Mouse (Mus musculus): ENCODE measurements around the gene Cog2. TPM values are rescaled to one million over a fixed set of nuclear protein-coding genes. Genes with fewer than 3 reads are reported as not detected.

The Cog2 gene
- polyA plus RNA-seq, 1 experiment from 2014 or later: 22.6 TPM

DNA sequence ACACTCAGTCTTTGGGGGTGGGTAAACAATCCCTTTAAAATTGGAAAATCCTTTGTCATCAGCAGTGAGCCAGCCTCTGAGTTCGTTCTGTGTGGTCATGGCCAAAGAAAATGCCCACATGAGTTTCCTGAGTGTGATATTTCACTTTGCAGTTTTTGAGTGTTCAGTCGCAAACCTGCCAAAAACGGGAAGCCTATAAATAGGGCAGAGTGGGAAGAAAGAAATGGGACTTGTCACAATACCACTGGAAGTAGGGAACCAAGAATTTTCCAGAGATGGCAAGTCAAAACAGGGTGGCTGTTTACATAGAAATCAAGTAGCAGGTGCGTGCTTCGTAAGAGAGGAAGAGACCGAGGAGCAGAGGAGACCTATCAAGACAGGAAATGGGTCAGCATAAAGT is 4.0 kb upstream of the Cog2 start:
- no peak overlapping the region for H3K4me2 ChIP-seq (ENCODE audit: low read length)
- no peaks in the 10 kb centered on the region for H3K36me3 ChIP-seq (ENCODE audit: control insufficient read depth, insufficient read depth, low read length)
- H3K4me3 ChIP-seq (ENCODE audit: control insufficient read depth in 1 of 2, insufficient read depth in 1 of 2, low read depth in 1 of 2, low read length in 2 of 2): no peak overlapping the region
- H3K9me3 ChIP-seq (ENCODE audit: control insufficient read depth, low read length): no peaks in the 10 kb centered on the region
- no peak overlapping the region for H3K9ac ChIP-seq (ENCODE audit: low read length)
- no peak for ATAC-seq (ENCODE audit: insufficient number of reproducible peaks, insufficient read depth, low FRiP score, low read depth)
- H3K4me1 ChIP-seq (ENCODE audit: control insufficient read depth in 2 of 2, insufficient read depth in 2 of 2, low read length in 2 of 2): peaks cover 0 to 4% of the 10 kb centered on the region in 2 experiments; a peak in 2 of 4 replicates
- WGBS: 56% methylated on average over 6 of the region's 6 CpGs
- no peak overlapping the region for H3K27ac ChIP-seq (replicated peaks in 1 of 2; ENCODE audit: control insufficient read depth in 1 of 2, insufficient read depth in 1 of 2, low read depth in 2 of 2, low read length in 2 of 2)
- peaks cover 3% of the 10 kb centered on the region; the same call in 1 of the 2 replicates for H3K27me3 ChIP-seq (ENCODE audit: control insufficient read depth, insufficient read depth, low read length)

DNA sequence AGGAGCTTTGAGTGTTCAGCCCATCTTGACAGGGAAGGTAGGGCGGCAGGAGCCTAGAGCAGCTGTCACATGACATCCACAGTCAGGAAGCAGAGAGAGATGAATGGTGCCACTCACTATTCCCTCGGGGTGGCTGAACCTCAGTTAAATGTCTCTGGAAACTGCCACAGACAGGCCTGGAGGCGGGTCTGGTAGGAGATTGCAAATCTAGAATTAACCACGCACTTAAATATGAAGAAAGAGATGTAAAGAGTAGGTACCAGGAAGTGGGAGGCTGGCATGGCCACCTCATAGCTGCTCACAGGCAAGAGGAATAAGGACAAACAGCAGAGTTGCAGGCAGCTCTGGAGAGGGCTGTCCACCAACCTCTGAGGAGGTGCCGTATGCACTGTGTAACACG is 3.4 kb upstream of the Cog2 start:
- Histone ChIP-seq H3K36me3 (ENCODE audit: control insufficient read depth, insufficient read depth, low read length) (no peaks in the 10 kb centered on the region), H3K4me2 (ENCODE audit: low read length) (no peak overlapping the region), H3K9me3 (ENCODE audit: control insufficient read depth, low read length) (no peaks in the 10 kb centered on the region), H3K9ac (ENCODE audit: low read length) (no peak overlapping the region), H3K27me3 (ENCODE audit: control insufficient read depth, insufficient read depth, low read length) (peaks cover 3% of the 10 kb centered on the region; the same call in 1 of the 2 replicates), H3K4me1 (ENCODE audit: control insufficient read depth in 2 of 2, insufficient read depth in 2 of 2, low read length in 2 of 2) (peaks cover 3 to 10% of the 10 kb centered on the region in 2 experiments; a peak in 3 of 4 replicates), H3K27ac (replicated peaks in 1 of 2; ENCODE audit: control insufficient read depth in 1 of 2, insufficient read depth in 1 of 2, low read depth in 2 of 2, low read length in 2 of 2) (no peak overlapping the region), H3K4me3 (ENCODE audit: control insufficient read depth in 1 of 2, insufficient read depth in 1 of 2, low read depth in 1 of 2, low read length in 2 of 2) (no peak overlapping the region)
- 72% methylated on average over 6 of the region's 6 CpGs for WGBS
- no peak for ATAC-seq (ENCODE audit: insufficient number of reproducible peaks, insufficient read depth, low FRiP score, low read depth)

DNA sequence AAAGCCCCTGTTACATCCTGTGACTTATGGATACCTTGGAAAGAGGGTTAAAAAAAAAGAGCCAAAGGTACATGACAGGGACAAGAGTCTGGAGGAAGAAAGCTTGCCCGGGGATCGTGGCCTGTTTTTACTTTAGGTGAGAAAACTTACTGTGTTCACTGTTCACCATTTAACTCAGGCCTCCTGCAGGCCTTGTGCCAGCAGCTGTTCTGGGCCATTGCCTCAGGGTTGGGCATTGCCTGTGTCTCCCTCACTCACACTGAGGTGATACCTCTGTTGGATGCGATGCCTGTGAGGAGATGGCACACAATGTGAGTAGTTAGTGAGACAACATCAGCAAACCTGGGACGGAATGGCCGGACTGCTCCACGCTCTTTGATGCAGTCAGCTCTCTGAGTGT is 1.4 kb downstream of the Cog2 start:
- H3K9ac ChIP-seq (ENCODE audit: low read length): no peak overlapping the region
- peaks cover 3% of the 10 kb centered on the region; the same call in 1 of the 2 replicates for H3K27me3 ChIP-seq (ENCODE audit: control insufficient read depth, insufficient read depth, low read length)
- no peak overlapping the region for H3K27ac ChIP-seq (replicated peaks in 1 of 2; ENCODE audit: control insufficient read depth in 1 of 2, insufficient read depth in 1 of 2, low read depth in 2 of 2, low read length in 2 of 2)
- no peak for ATAC-seq (ENCODE audit: insufficient number of reproducible peaks, insufficient read depth, low FRiP score, low read depth)
- H3K36me3 ChIP-seq (ENCODE audit: control insufficient read depth, insufficient read depth, low read length): peaks cover 24% of the 10 kb centered on the region
- H3K9me3 ChIP-seq (ENCODE audit: control insufficient read depth, low read length): no peaks in the 10 kb centered on the region
- peak overlapping the region; percentile 83 for H3K4me2 ChIP-seq (ENCODE audit: low read length)
- 94% methylated on average over 6 of the region's 6 CpGs for WGBS
- peak overlapping the region in 1 of 2 experiments; percentile 94; a peak in 2 of 4 replicates for H3K4me3 ChIP-seq (ENCODE audit: control insufficient read depth in 1 of 2, insufficient read depth in 1 of 2, low read depth in 1 of 2, low read length in 2 of 2)
- H3K4me1 ChIP-seq (ENCODE audit: control insufficient read depth in 2 of 2, insufficient read depth in 2 of 2, low read length in 2 of 2): peaks cover 4 to 13% of the 10 kb centered on the region in 2 experiments; a peak in 3 of 4 replicates

DNA sequence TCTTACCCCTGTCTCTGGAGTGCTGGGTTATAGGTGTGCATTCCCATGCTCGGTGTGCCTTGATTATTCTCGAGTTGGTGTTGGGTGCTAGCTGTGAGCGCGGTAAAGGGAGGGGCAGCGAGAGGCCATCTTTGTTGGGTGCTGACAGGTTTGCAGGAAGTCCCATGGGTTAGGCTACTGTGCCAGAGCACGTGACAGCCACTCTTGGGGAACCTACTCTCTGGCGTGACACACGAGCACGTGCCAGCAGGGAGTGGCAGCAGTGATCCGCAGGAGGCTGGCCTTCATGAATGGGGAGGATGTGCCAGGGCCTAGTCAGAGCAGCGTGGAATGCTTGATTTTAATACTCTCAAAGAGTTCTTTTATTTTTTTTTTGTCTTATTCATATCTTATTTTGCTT is 5.7 kb downstream of the Cog2 start:
- Histone ChIP-seq H3K27me3 (ENCODE audit: control insufficient read depth, insufficient read depth, low read length) (no peaks in the 10 kb centered on the region), H3K9ac (ENCODE audit: low read length) (no peak overlapping the region), H3K4me3 (ENCODE audit: control insufficient read depth in 1 of 2, insufficient read depth in 1 of 2, low read depth in 1 of 2, low read length in 2 of 2) (no peak overlapping the region), H3K4me1 (ENCODE audit: control insufficient read depth in 2 of 2, insufficient read depth in 2 of 2, low read length in 2 of 2) (peaks cover 5 to 17% of the 10 kb centered on the region in 2 experiments; a peak in 3 of 4 replicates), H3K9me3 (ENCODE audit: control insufficient read depth, low read length) (no peaks in the 10 kb centered on the region), H3K4me2 (ENCODE audit: low read length) (no peak overlapping the region), H3K36me3 (ENCODE audit: control insufficient read depth, insufficient read depth, low read length) (peaks cover 65% of the 10 kb centered on the region), H3K27ac (replicated peaks in 1 of 2; ENCODE audit: control insufficient read depth in 1 of 2, insufficient read depth in 1 of 2, low read depth in 2 of 2, low read length in 2 of 2) (no peak overlapping the region)
- WGBS: 94% methylated on average over 11 of the region's 11 CpGs
- no peak for ATAC-seq (ENCODE audit: insufficient number of reproducible peaks, insufficient read depth, low FRiP score, low read depth)

DNA sequence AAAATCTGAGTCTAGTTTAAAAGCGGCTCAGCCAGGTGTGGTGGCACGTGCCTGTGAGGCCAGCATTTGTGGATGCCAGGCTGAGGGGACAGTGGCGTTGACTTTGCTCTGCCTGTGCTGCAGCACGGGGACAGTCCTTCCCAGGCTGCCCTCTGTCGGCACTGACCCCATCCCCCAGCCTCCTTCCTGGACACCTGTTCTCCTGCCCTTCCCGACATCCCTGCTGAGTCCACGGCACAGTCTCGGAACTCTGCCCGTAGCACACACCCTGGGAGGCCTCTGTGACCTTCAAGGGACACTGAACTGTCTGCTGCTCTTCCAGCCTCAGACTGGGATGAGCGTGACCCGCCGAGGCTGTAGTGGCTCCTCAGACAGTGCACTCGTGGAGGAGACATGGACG is 9.5 kb downstream of the Cog2 start:
- H3K4me3 ChIP-seq (ENCODE audit: control insufficient read depth in 1 of 2, insufficient read depth in 1 of 2, low read depth in 1 of 2, low read length in 2 of 2): no peak overlapping the region
- no peak overlapping the region for H3K9ac ChIP-seq (ENCODE audit: low read length)
- ATAC-seq (ENCODE audit: insufficient number of reproducible peaks, insufficient read depth, low FRiP score, low read depth): peak; percentile 42; the same call in 1 of the 2 replicates
- no peaks in the 10 kb centered on the region for H3K9me3 ChIP-seq (ENCODE audit: control insufficient read depth, low read length)
- 72% methylated on average over 14 of the region's 14 CpGs for WGBS
- peaks cover 2 to 5% of the 10 kb centered on the region in 2 experiments; a peak in 1 of 4 replicates for H3K4me1 ChIP-seq (ENCODE audit: control insufficient read depth in 2 of 2, insufficient read depth in 2 of 2, low read length in 2 of 2)
- H3K4me2 ChIP-seq (ENCODE audit: low read length): no peak overlapping the region
- no peak overlapping the region for H3K27ac ChIP-seq (replicated peaks in 1 of 2; ENCODE audit: control insufficient read depth in 1 of 2, insufficient read depth in 1 of 2, low read depth in 2 of 2, low read length in 2 of 2)
- no peaks in the 10 kb centered on the region for H3K27me3 ChIP-seq (ENCODE audit: control insufficient read depth, insufficient read depth, low read length)
- H3K36me3 ChIP-seq (ENCODE audit: control insufficient read depth, insufficient read depth, low read length): peaks cover 92% of the 10 kb centered on the region

DNA sequence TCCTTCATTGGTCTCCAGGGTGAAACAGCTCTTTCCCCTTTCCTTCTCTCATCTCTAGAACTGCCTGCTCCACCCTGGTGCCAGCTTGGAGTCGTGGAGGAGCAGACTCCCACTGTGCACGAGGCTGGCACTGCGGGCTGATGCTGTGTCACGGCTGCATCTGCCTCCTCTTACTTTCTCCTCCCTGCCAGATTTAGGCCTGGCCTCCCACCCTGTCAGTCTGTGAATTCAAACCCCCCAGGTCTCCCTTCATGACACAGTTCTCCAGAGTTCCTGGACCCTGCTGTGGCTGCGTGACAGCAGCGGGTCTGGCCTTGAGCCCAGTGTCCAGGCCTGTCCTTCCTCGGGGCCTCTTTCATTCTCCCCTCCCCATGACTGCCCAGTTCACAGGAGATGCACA is 10.0 kb downstream of the Cog2 start:
- WGBS: 64% methylated on average over 7 of the region's 7 CpGs
- H3K4me1 ChIP-seq (ENCODE audit: control insufficient read depth in 2 of 2, insufficient read depth in 2 of 2, low read length in 2 of 2): peaks cover 2 to 5% of the 10 kb centered on the region in 2 experiments; a peak in 1 of 4 replicates
- peaks cover 94% of the 10 kb centered on the region for H3K36me3 ChIP-seq (ENCODE audit: control insufficient read depth, insufficient read depth, low read length)
- H3K9ac ChIP-seq (ENCODE audit: low read length): no peak overlapping the region
- H3K27me3 ChIP-seq (ENCODE audit: control insufficient read depth, insufficient read depth, low read length): no peaks in the 10 kb centered on the region
- no peak for ATAC-seq (ENCODE audit: insufficient number of reproducible peaks, insufficient read depth, low FRiP score, low read depth)
- no peak overlapping the region for H3K4me3 ChIP-seq (ENCODE audit: control insufficient read depth in 1 of 2, insufficient read depth in 1 of 2, low read depth in 1 of 2, low read length in 2 of 2)
- H3K9me3 ChIP-seq (ENCODE audit: control insufficient read depth, low read length): no peaks in the 10 kb centered on the region
- H3K27ac ChIP-seq (replicated peaks in 1 of 2; ENCODE audit: control insufficient read depth in 1 of 2, insufficient read depth in 1 of 2, low read depth in 2 of 2, low read length in 2 of 2): no peak overlapping the region
- H3K4me2 ChIP-seq (ENCODE audit: low read length): no peak overlapping the region

DNA sequence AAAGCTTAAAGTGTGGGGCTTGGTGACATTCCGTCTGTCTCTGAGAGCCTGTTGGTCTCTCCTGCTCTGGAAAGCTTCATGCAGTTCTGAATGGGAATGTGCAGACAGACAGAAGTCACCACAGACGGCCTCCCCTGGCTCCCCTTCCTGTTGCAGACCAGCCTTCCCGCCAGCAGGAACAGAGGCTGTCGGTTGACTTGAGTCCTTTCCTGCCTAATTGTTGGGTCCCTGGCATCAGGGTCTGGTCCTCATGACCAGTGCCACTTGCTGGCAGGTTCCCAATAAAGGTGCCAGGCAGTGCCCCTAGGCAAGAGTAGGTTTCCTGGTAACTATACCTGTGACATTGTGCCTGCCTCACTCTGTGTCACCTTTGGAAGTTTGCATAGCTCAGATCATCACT is 10.4 kb downstream of the Cog2 start:
- WGBS: 63% methylated on average over 4 of the region's 4 CpGs
- no peak overlapping the region for H3K4me2 ChIP-seq (ENCODE audit: low read length)
- H3K4me3 ChIP-seq (ENCODE audit: control insufficient read depth in 1 of 2, insufficient read depth in 1 of 2, low read depth in 1 of 2, low read length in 2 of 2): no peak overlapping the region
- H3K36me3 ChIP-seq (ENCODE audit: control insufficient read depth, insufficient read depth, low read length): peaks cover 94% of the 10 kb centered on the region
- H3K9ac ChIP-seq (ENCODE audit: low read length): no peak overlapping the region
- ATAC-seq (ENCODE audit: insufficient number of reproducible peaks, insufficient read depth, low FRiP score, low read depth): no peak
- no peaks in the 10 kb centered on the region for H3K27me3 ChIP-seq (ENCODE audit: control insufficient read depth, insufficient read depth, low read length)
- no peak overlapping the region for H3K27ac ChIP-seq (replicated peaks in 1 of 2; ENCODE audit: control insufficient read depth in 1 of 2, insufficient read depth in 1 of 2, low read depth in 2 of 2, low read length in 2 of 2)
- H3K9me3 ChIP-seq (ENCODE audit: control insufficient read depth, low read length): no peaks in the 10 kb centered on the region
- H3K4me1 ChIP-seq (ENCODE audit: control insufficient read depth in 2 of 2, insufficient read depth in 2 of 2, low read length in 2 of 2): peaks cover 2 to 5% of the 10 kb centered on the region in 2 experiments; a peak in 1 of 4 replicates

DNA sequence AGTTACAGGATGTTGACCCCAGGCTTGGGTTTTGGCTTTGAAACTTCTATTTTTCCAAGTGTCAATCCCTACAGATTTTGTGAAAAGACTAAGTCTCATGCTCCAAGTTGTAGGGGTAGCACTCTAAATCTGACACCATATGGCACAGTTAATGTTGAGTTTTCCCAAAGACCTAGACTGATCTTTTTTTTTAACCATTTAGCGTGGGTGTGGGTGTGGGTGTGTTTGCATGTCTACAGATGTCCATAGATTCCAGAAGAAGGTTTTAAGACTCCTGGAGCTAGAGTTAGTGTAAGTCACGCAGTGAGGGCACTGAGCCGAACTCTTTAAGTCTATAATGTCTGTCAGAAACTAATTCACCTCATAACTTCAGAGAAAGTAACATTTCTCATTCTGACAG is 12.1 kb downstream of the Cog2 start:
- Histone ChIP-seq H3K4me2 (ENCODE audit: low read length) (no peak overlapping the region), H3K9ac (ENCODE audit: low read length) (no peak overlapping the region), H3K36me3 (ENCODE audit: control insufficient read depth, insufficient read depth, low read length) (peaks cover 90% of the 10 kb centered on the region), H3K27me3 (ENCODE audit: control insufficient read depth, insufficient read depth, low read length) (no peaks in the 10 kb centered on the region), H3K9me3 (ENCODE audit: control insufficient read depth, low read length) (no peaks in the 10 kb centered on the region), H3K27ac (replicated peaks in 1 of 2; ENCODE audit: control insufficient read depth in 1 of 2, insufficient read depth in 1 of 2, low read depth in 2 of 2, low read length in 2 of 2) (no peak overlapping the region), H3K4me1 (ENCODE audit: control insufficient read depth in 2 of 2, insufficient read depth in 2 of 2, low read length in 2 of 2) (peaks cover 2 to 5% of the 10 kb centered on the region in 2 experiments; a peak in 1 of 4 replicates), H3K4me3 (ENCODE audit: control insufficient read depth in 1 of 2, insufficient read depth in 1 of 2, low read depth in 1 of 2, low read length in 2 of 2) (no peak overlapping the region)
- ATAC-seq (ENCODE audit: insufficient number of reproducible peaks, insufficient read depth, low FRiP score, low read depth): no peak
- 90% methylated on average over 3 of the region's 3 CpGs for WGBS
